Mouse (Mus musculus) mesoderm, embryonic 11.5 days (tissue): ENCODE data around the gene Slc33a1.

Source experiments
- DNase-seq: peaks from one replicate; pipeline ENCODE4 v3.0.0-alpha.2; 2012; ENCODE audit warnings: low read depth, low spot score

Slc33a1 gene

DNA sequence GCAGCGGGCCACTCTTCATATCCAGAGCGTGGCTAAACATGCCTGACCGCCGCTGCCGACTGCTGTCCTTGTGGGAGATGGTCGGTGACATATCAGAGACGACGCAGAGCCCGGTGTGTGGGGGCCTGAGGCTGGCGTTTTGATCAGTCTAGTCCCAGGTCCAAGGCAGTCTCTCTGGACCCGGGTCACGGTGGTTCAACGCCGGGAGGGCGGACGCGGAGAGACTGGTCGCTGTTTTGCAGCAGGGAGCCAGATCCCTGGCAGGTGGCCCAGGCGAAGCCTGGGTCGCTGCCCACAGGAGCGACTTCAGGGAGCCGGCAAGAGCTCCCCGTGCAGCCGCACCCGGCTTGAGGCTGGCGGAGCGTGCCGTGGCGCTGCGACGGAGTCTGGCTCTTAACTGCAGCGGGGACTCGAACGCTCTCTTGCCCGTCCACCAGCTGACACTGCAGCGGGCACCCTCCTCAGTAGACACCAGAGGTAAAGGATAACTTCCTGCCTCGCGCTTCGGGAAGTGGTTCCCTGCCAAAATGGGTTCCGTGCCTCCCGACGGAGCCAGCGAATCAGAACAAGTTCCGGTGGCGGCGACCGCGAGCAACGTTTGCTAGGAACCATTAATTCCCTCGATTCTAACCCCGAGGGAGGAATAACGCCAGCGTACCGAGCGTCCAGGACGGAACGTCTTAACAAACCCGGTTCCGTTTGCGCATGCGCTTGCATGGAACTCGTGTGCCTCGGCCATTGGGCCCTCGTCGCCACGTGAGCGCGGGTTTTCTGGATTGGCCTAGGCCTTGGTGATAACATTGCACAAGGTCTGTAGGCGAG, at the start of gene Slc33a1:
Gene Slc33a1, minus strand, starts transcription at position 669 of the 822 bp plus-strand sequence.
- peak; percentile 100 for DNase-seq

DNA sequence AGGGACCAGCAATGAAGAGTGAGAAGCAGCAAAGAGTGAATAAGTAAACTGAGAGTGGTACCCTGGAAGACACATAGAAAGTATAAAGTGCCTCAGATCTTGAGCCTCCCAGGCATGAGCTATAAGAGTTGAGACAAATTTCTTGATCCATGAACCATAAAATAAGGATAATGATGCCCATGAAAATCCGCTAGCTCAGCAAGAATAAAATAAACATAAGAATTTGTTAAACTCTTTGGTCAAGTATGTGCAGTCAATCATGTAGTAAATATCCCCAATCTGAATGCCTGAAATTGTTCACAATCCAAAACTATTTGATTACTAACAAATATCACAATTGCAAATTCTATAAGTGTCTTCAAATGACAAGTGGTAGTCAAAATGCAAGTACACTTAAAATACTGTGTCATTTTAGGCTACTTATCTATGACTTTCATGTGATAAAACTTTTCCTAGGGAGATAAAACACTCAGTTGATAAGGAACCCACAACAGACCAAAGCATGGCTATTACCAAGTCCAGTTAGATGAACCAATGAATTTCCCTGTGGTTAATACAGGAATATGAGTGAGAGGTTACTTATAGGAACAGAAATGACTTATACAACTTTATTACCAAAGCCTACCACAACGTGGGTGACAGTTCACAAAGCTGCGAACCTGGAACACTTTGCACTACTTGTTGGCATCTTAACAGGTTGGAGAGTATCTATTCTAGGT, 24.3 kb upstream of the Slc33a1 start:
- DNase-seq: no peak

DNA sequence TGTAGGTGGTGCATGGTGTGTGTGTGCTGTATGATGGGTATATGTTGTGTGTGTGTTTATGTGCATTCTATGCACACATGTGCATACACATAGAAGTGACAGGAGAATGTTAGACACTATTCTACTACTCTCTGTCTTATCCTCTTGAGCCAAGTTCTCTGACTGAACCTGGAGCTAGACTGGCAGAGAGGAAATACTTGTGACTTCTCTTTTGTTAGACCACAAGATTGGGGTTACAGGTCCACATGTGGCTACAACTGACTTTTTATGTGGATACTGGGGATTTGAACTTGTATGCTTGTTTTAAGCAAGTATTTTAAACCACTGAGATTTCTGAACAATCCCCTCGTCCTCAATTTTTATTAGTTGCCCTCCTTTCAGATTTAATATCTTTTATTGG, 22.1 kb upstream of the Slc33a1 start:
- DNase-seq: no peak

GRCm38 (mm10) chr3:63977895-63978294, 13.3 kb upstream of the Slc33a1 start:
- peak; percentile 21 for DNase-seq

DNA sequence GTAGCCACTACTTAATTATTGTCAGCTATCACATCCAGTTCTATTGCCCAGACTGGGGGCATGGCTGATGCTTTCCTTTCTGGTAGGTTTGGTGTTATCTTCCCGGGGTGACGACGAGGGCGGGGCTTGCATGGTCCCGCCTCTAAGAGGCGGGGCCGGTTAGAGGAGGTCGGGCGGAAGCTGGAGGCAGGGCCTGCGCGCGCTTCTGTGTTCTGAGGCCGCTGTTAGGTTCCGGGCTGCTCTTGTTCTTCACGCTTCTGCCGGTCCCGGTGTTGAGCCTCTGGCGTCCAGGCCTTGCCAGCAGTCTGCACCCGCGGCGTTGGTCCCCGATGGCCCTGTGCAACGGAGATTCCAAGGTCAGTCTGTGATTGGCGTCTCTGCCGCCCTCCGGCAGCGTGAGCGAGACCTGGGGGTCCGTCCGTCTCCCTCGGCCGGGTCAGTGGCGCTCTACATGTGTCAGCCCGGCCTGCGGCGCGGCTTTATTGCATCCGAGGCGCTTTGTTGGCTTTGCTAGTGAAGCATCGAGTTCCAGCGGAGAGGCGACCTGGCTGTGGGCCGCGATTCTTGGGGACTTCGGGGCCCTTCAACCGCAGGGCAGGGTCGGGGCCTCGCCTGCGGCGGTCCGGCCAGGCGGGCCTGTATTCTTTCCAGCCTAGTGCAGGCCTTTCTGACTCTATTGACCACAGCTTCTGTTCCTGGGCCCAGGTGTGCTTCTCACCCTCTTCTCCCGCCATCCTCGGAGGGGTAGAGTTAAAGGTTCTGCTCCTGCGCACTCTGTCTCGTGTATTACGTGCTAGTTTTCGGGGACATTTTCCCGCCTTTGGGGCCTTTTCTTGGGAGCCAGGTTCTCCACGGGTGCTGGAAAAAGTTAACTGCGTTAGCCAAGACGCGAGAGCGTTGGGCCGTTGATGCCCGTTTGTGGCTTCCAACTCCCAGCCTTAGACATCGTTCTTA, 11.7 kb upstream of the Slc33a1 start, which contains the start of gene Gmps:
Gene Gmps, plus strand, starts transcription at position 152 of the 954 bp plus-strand sequence.
- DNase-seq: peak; percentile 94

- no peak for DNase-seq
Observed at GRCm38 (mm10) chr3:63965929-63966328, 1.4 kb upstream of the Slc33a1 start.

DNA sequence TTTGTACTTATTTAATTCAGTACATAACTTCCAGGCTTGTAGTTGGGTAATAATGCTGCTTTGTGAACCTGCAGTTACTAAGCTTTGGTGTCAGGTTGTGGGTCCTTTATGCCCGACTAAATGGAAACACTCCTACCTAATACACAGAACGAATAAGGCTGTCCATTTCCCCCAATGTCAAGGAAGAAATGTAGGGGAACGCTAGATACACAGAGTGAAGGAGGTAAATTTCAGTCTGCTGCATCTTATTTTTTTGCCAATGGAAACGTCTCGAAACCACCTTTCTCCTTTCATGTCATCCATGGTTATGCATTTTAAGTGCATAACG, 318 bp upstream of the Slc33a1 start:
- DNase-seq: no peak

- DNase-seq: peak; percentile 35
Observed at GRCm38 (mm10) chr3:63963421-63964099, 1.0 kb downstream of the Slc33a1 start.

DNA sequence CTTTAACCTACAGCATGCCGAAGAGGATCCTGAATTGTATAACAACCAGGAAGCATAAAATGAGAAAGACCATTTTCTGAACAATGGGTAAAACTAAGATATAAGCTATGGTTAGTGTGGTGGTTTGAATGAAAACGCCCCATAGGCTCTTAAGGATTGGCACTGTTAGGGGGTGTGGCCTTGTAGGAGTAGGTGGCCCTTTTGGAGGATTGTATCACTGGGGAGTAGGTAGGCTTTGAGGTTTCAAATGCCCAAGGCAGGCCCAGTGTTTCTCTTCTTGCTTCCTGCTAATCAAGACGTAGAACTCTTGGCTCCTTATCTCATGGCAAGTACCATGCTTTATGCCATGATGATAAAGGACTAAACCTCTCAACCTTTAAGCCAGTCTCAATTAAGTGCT, 14.7 kb downstream of the Slc33a1 start:
- DNase-seq: no peak

DNA sequence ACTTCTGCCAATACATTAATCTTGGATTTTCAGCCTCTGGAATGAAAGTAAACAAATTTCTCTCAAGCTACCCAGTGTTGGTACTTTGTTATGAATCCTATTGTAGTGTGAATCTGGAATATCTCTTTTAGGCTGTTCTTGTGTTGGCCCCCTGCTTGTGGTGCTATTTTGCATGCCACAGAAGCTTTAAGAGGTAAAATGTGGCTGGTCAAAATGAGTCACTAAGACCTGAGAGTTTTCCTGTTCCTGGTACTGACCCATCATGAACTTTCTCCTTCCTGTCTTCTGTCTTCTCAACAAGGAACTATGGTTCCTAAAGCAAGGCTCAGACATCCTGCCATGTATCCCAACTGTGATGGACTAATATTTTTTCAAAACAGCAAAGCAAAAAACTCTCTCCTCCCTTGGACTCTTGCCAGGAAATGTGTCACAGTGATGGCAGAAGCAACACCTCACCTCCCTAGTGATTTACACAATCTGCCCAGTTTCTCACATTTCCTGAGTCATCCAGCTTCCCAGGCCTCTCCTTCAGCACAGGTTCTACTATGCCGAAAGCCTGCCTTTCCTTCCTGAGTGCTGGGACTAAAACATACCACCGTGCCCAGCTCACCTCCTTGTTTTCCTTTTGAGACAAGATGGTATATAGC, 23.2 kb downstream of the Slc33a1 start:
- no peak for DNase-seq

DNA sequence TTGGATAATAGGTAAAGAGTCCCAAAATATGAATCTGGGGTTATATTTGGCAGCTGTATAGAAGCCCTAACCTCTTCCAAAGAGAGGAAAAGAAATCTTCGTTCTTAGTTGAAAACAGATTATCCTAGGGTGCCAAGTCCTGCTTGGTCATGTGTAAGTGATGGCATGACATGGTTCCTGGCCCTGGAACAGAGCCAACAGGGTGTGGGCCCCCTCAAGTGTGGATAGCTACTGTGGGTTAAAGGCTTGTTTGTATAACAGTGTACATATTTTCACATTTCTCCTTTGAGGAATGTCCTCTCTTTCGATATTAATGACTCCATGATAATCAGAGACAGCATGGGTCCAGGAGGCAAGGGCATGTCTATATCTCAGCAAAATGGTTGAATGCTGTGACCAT, 25.6 kb downstream of the Slc33a1 start:
- DNase-seq: no peak

DNA sequence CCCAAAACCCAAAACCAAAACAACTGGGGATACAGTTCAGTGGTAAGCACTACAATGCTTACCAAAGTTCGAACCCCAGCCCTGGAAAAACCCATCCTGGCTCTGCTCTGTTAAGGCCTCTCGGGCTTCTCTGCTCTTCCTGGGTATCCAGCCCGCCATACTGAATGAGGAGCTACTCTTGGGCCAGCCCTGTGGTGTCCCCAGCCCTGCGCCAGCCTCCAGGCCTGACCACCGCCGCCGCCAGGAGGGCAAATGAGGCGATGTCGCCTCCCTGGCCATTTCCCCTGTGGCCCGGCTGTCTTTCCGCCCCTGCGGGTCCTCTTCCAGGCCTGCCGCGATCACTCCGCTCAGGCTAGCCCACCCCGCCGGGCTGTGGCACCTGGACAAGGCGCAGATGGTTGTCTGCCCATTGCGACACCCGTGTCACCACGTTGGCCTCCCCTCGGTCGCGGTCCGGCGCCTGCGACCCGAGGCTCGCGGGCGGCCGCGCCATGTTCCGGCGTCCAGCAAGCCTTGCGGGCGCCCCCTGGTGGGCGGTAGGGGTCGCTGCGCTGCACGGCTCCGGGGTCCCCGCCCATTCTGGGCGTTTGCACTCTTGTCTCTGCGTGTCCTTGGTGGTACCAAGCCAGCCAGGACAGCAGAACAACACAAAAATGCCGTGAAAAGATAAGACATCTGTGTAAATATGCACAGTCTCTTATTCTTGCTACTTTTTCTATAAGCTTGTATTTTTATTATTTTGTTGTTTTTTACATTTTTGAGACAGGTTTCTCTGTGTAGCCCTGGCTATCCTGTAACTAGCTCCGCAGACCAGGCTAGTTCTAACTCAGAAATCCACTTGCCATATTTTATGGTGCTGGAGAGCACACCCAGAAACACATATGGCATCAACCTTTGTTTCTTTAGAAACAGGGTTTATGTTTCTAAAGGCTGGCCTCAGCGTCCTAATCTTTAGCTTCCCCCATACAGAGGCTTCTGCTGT, 35.4 kb downstream of the Slc33a1 start, which contains the start of gene E130311K13Rik:
Gene E130311K13Rik, minus strand, starts transcription at position 595 of the 982 bp plus-strand sequence.
- DNase-seq: peak; percentile 91

DNA sequence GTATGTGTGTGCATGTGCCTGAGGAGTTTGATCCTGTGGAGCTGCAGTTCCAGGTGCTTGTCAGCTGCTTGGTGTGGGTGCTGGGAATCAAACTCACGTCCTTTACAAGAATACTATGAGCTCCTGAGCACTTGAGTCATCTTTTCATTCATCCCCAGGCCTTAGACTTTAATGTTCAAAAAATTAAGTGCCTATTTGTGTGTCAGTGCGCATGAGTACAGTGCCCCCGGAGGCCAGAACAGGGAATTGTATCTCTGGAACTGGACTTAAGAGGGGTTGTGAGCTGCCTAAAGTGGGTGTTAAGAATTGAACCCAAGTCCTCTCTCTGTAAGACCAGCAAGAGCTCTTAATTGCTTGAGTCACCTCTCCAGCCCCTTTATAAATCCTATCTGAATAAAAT, 44.9 kb downstream of the Slc33a1 start:
- DNase-seq: no peak

DNA sequence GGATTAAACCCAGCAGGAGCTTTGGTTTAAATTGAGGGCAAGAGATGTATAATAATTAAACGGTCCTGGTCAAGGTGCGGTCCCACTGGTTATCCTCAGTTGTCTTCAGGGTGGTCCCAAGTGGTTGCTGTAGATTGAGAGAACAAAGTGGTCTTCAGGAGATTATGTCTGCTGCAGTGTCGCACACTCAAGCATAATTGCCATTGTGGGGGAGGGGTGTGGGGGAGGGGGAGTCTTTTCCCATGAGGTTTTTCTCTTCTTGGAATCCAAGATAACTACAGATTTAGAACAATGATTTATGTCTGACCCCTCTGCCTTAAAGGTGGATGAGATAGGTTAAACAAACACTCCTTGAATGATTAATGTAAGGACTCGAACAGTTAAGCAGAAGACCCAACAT, 54.3 kb downstream of the Slc33a1 start:
- no peak for DNase-seq

- DNase-seq: no peak
Observed at GRCm38 (mm10) chr3:63905241-63905640, 59.3 kb downstream of the Slc33a1 start.

DNA sequence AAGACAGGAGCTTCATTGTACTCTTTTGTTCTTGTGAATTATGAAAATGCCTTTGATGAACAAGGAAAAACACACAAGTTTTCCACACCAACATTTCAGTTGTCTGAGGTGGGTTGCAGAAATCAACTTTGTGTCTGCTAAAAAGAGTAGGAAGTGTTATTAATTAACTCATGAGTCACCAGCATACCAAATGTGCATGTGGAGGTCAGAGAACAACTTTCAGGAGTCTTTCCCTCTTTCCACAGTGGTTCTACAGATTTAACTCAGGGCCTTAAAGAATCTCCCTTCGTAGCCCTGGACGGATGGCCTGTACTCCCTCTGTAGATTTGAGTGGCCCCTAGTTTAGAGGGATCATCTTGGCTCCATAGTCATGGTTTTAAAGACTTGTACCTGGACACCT, 60.4 kb downstream of the Slc33a1 start:
- DNase-seq: no peak

DNA sequence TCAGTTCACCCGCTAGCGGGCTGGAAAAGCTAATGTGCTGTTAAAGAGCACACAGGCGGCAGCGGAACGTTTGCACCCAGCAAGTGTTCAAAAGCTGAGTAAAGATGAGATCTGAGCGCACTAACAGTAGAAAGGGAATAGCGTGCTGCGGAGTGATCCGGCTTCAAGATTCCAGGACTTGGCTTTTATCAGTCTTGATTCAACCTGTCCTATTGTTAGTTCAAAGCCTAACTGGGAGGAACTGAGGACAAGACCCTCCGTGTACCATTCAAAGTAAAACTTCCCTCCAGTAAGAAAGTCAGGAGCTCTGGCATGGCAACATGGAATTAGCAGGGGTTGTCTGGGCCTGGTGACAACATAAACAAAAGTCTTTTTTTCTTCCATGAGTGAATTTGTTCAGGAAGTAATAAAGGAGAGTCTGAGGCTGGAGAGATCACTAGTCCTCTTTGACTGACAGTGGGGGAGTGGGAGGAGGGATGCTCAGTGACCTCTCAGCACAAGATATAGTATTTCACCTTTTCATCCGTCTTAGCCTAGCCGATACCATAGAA, 64.5 kb downstream of the Slc33a1 start:
- peak; percentile 52 for DNase-seq

DNA sequence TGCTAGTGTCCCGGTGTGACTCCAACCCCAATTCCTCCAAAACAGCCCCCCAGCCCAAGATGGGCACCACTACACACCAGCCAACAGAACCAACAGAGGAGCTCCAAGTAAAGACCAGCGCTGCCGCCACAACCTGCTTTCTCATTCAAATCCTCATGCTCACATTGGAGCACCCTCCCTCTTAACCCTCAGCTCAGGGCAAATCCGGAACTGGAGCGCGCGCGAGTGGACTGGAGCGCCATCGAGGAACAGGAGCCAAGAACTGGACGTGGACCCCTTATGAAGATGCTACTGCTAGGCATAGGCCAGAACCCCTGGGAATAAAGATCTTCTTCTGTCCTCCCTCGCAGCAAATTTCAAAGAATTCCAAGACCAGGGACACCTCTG, 65.3 kb downstream of the Slc33a1 start, which contains the start of gene Plch1:
Gene Plch1, minus strand, starts transcription at position 164 of the 387 bp plus-strand sequence.
- DNase-seq: peak; percentile 88
